Mouse (Mus musculus) heart, embryonic 16.5 days (tissue): ENCODE measurements at regions not wholly inside any gene's neighbourhood (a gene's known extent, or its start where the extent isn't known, plus 50 kb on each side); places are given as distances from the start of the nearest gene placed in this dataset.

Experiments
- ATAC-seq: fragments of 200-750 bp; cut with Nextera tagmentation; replicated peaks from 2 replicates; pipeline ENCODE4 v1.8.0; 2017; ENCODE audit warnings: moderate number of reproducible peaks; ENCODE audit not compliant: insufficient read depth, low FRiP score; ENCODE audit errors: extremely low read depth
- H3K27ac ChIP-seq: fragments of 300-500 bp; sonication (generic); 2 replicates; pipeline ENCODE4 v1.5.1; 2014; ENCODE audit warnings: mild to moderate bottlenecking, low read length, control low read depth, moderate library complexity
- H3K27me3 ChIP-seq: fragments of 300-500 bp; sonication (generic); 2 replicates; pipeline ENCODE4 v1.6.1; 2014; ENCODE audit warnings: low read length, mixed read lengths; ENCODE audit not compliant: control insufficient read depth, insufficient read depth
- H3K36me3 ChIP-seq: fragments of 300-500 bp; sonication (generic); 2 replicates; pipeline ENCODE4 v1.6.1; 2014; ENCODE audit not compliant: control insufficient read depth, insufficient read depth
- H3K4me1 ChIP-seq: fragments of 300-500 bp; sonication (generic); 2 replicates; pipeline ENCODE4 v1.6.1; 2014; ENCODE audit warnings: low read length, mixed read lengths; ENCODE audit not compliant: control insufficient read depth, insufficient read depth
- H3K4me2 ChIP-seq: fragments of 300-500 bp; sonication (generic); 2 replicates; pipeline ENCODE4 v1.6.1; 2014; ENCODE audit warnings: low read depth, mild to moderate bottlenecking, control low read depth, low read length
- H3K4me3 ChIP-seq: fragments of 300-500 bp; sonication (generic); 2 replicates; pipeline ENCODE4 v1.5.1; 2014; ENCODE audit warnings: mild to moderate bottlenecking, control low read depth, low read length
- H3K9ac ChIP-seq: fragments of 300-500 bp; sonication (generic); 2 replicates; pipeline ENCODE4 v1.6.1; 2014; ENCODE audit warnings: low read length, control low read depth
- H3K9me3 ChIP-seq: fragments of 300-500 bp; sonication (generic); replicated peaks from 2 replicates; pipeline ENCODE4 v1.6.1; 2016; ENCODE audit warnings: low read length; ENCODE audit not compliant: control insufficient read depth
- WGBS: fragments of 180-500 bp; shearing (Covaris S2); extraction: QIAGEN DNeasy Blood & Tissue Kit; methylation state at CpG from one replicate; pipeline ENCODE4 v1.1.7; 2014; 5-methylcytosine and 5-hydroxymethylcytosine counted together

GRCm38 (mm10) chr6:148562206-148562708 lies 118.1 kb upstream of the Tmtc1 start:
- H3K9me3 ChIP-seq = no peaks in the 10 kb centered on the region
- WGBS = 50% methylated on average over 2 of the region's 2 CpGs
- no peak overlapping the region for H3K9ac ChIP-seq
- ATAC-seq = no peak
- H3K27ac ChIP-seq = no peak overlapping the region
- H3K36me3 ChIP-seq = no peaks in the 10 kb centered on the region
- no peak overlapping the region for H3K4me3 ChIP-seq
- no peaks in the 10 kb centered on the region for H3K27me3 ChIP-seq
- no peak overlapping the region for H3K4me2 ChIP-seq
- H3K4me1 ChIP-seq = no peaks in the 10 kb centered on the region

- H3K4me1 ChIP-seq = peaks cover 15% of the 10 kb centered on the region; the same call in 1 of the 2 replicates
- no peak overlapping the region for H3K4me3 ChIP-seq
- no peaks in the 10 kb centered on the region for H3K9me3 ChIP-seq
- ATAC-seq = peak; percentile 59; the same call in 1 of the 2 replicates
- H3K27me3 ChIP-seq = no peaks in the 10 kb centered on the region
- H3K36me3 ChIP-seq = no peaks in the 10 kb centered on the region
- H3K9ac ChIP-seq = no peak overlapping the region
- WGBS = 49% methylated on average over 2 of the region's 2 CpGs
- H3K27ac ChIP-seq = peak overlapping the region; percentile 53
- no peak overlapping the region for H3K4me2 ChIP-seq
Measured at GRCm38 (mm10) chr6:148556484-148556871, 112.3 kb upstream of the Tmtc1 start.

GRCm38 (mm10) chr6:148555651-148556483 lies 111.7 kb upstream of the Tmtc1 start:
- peak overlapping the region; percentile 53 for H3K27ac ChIP-seq
- H3K9me3 ChIP-seq = no peaks in the 10 kb centered on the region
- whole genome bisulfite sequencing = 63% methylated on average over 5 of the region's 5 CpGs
- H3K9ac ChIP-seq = no peak overlapping the region
- no peaks in the 10 kb centered on the region for H3K27me3 ChIP-seq
- H3K4me3 ChIP-seq = no peak overlapping the region
- ATAC-seq = 0 out of 2 replicates have a peak, but pooled peaks have one; percentile 37
- H3K4me1 ChIP-seq = peaks cover 15% of the 10 kb centered on the region; the same call in 1 of the 2 replicates
- H3K4me2 ChIP-seq = no peak overlapping the region
- H3K36me3 ChIP-seq = no peaks in the 10 kb centered on the region

DNA sequence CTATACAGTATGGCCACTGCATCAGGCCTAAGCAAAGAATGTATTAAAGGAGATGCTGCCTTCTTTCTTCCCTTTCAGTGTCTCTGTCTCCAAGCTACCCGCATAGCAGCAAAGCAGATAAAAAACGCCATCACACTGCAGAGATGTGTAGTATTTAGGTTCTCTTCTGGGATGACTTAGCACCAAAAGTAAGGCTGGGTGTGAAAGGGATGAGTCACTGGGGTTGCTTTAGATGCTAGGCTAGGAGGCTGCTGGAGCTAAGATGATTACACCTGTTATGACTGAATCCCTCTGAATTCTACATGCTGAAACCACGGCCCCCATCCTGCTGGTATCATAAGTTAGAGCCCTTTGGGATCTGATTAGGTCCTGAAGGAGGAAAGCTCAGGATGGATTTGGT lies 110.3 kb upstream of the Tmtc1 start:
- Histone ChIP-seq H3K36me3 (no peaks in the 10 kb centered on the region), H3K27me3 (no peaks in the 10 kb centered on the region), H3K4me3 (no peak overlapping the region), H3K4me1 (peaks cover 15% of the 10 kb centered on the region; the same call in 1 of the 2 replicates), H3K9ac (no peak overlapping the region), H3K27ac (no peak overlapping the region), H3K9me3 (no peaks in the 10 kb centered on the region), H3K4me2 (no peak overlapping the region)
- no peak for ATAC-seq
- 83% methylated on average over 3 of the region's 3 CpGs for WGBS

DNA sequence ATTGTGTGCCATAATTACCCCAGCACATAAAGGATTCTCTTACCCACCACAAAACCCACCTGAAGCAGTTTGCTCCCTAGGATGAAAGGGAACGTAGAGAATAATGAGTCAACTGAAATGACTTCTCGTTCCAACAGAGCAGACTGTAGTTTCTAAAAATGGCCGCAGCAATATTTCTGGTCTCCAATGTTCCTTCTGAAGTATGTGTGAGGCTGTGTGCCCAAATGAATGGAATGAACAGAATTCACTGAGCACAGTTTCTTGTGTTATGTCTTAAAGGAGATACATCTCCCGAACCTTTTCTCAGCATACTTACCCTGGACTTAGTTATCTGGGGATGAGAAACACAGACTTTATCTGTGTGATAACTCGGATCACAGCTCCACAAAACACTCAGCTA lies 109.4 kb upstream of the Tmtc1 start:
- WGBS = 29% methylated on average over 5 of the region's 5 CpGs

GRCm38 (mm10) chr6:148551097-148551496 lies 106.9 kb upstream of the Tmtc1 start:
- no peak for ATAC-seq
- Histone ChIP-seq H3K9me3 (no peaks in the 10 kb centered on the region), H3K4me1 (peaks cover 19% of the 10 kb centered on the region), H3K4me3 (no peak overlapping the region), H3K27ac (no peak overlapping the region), H3K36me3 (no peaks in the 10 kb centered on the region), H3K9ac (no peak overlapping the region), H3K4me2 (no peak overlapping the region), H3K27me3 (no peaks in the 10 kb centered on the region)
- WGBS = 57% methylated on average over 3 of the region's 3 CpGs

More for the DNA sequence above, 109.4 kb upstream of the Tmtc1 start:
- no peak overlapping the region for H3K4me3 ChIP-seq
- H3K27ac ChIP-seq = peak overlapping the region; percentile 71; the same call in 1 of the 2 replicates
- no peak overlapping the region for H3K4me2 ChIP-seq
- no peaks in the 10 kb centered on the region for H3K9me3 ChIP-seq
- H3K36me3 ChIP-seq = no peaks in the 10 kb centered on the region
- ATAC-seq = no peak
- no peak overlapping the region for H3K9ac ChIP-seq
- H3K27me3 ChIP-seq = no peaks in the 10 kb centered on the region
- H3K4me1 ChIP-seq = peaks cover 17% of the 10 kb centered on the region; the same call in 1 of the 2 replicates

DNA sequence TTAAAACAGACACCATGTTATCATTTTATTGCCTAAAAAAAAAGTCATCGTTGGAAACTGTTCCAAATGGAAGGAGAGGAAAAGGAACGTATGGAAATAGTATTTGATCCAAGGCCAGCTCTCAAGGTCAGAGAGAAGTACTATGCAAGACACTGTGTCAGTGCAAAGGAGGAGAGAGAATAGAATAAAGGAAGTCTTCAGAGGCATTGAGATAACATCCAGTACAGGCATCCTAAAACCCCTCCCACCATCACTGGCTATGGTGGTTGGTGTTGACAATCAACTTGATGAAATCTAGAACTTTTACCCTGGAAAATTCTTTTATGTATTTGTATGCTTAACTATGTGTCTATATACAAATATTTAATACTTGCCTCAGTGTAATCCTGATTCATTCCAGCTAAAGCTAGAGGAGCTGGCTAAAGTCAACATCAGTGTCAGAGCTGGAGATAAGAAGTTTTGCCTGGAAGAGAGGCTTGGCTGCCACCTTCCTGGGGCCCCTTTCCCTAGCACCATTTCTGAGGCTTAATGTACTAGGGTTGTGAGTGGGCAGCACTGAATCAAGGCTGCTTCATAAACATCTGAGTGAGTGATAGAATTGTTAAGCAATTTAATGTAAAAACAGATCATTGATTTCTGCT lies 104.1 kb upstream of the Tmtc1 start:
- H3K36me3 ChIP-seq = no peaks in the 10 kb centered on the region
- WGBS = 19% methylated on average over 2 of the region's 2 CpGs
- H3K9me3 ChIP-seq = no peaks in the 10 kb centered on the region
- H3K4me2 ChIP-seq = no peak overlapping the region
- no peak overlapping the region for H3K9ac ChIP-seq
- H3K4me3 ChIP-seq = no peak overlapping the region
- H3K27me3 ChIP-seq = no peaks in the 10 kb centered on the region
- H3K27ac ChIP-seq = 0 out of 2 replicates have a peak overlapping the region, but pooled peaks have one; percentile 32
- ATAC-seq = no peak; the same call in 1 of the 2 replicates
- H3K4me1 ChIP-seq = peaks cover 7% of the 10 kb centered on the region

GRCm38 (mm10) chr6:148543047-148543446 lies 98.9 kb upstream of the Tmtc1 start:
- Histone ChIP-seq H3K36me3 (no peaks in the 10 kb centered on the region), H3K9ac (no peak overlapping the region), H3K27me3 (no peaks in the 10 kb centered on the region), H3K4me3 (no peak overlapping the region), H3K4me2 (no peak overlapping the region), H3K4me1 (peaks cover under 1% of the 10 kb centered on the region), H3K9me3 (no peaks in the 10 kb centered on the region), H3K27ac (no peak overlapping the region)
- ATAC-seq = no peak
- 66% methylated on average over 3 of the region's 3 CpGs for WGBS

GRCm38 (mm10) chr6:148541981-148542380 lies 97.8 kb upstream of the Tmtc1 start:
- Histone ChIP-seq H3K9ac (no peak overlapping the region), H3K27ac (no peak overlapping the region), H3K36me3 (no peaks in the 10 kb centered on the region), H3K4me1 (no peaks in the 10 kb centered on the region; the same call in 1 of the 2 replicates), H3K4me3 (no peak overlapping the region), H3K4me2 (no peak overlapping the region), H3K27me3 (no peaks in the 10 kb centered on the region), H3K9me3 (no peaks in the 10 kb centered on the region)
- 86% methylated on average over 2 of the region's 2 CpGs for WGBS
- no peak for ATAC-seq
